ENCODE assay signal across 14 mouse cellular contexts in genomic region chr16:87348133-87348532, GRCm38 (mm10). TPM values are rescaled to one million over a fixed set of nuclear protein-coding genes. Genes with fewer than 3 reads are reported as not detected.
A peak's percentile ranks its signal among the peaks of the same experiment; 100 is the strongest.
DNase-seq lines count a peak whose midpoint lies in the region; ATAC-seq and TF ChIP-seq lines count a peak whose summit lies in the region.
"Had no signal": no experiment of that assay in that cellular context is flagged by ENCODE, and none has a peak within 500 bp of the region (broad histone marks: within the 10 kb centered on the region; RNA-seq: fewer than 3 reads in every experiment).

No protein-coding gene starts in this region.

- peak; percentile 73 for ATAC-seq in heart, embryonic 11.5 days (replicated peaks; ENCODE audit: insufficient number of reproducible peaks, low FRiP score, low TSS enrichment)
- ATAC-seq in cerebellum, adult (ENCODE audit: insufficient number of reproducible peaks, low FRiP score, low TSS enrichment) = no peak
- no peak for ATAC-seq in liver, postnatal 0 days
- ATAC-seq: forebrain, postnatal 0 days; inflammation-experienced regulatory T-cells, adult 6 months had no signal

- no peak for TF ChIP-seq CTCF in liver, postnatal 0 days (IDR thresholded peaks at IDR 0.05; ENCODE audit: low read depth)

- no peak overlapping the region for H3K9ac ChIP-seq in heart, embryonic 11.5 days (ENCODE audit: low read depth, low read length)
- no peak overlapping the region for H3K9ac ChIP-seq in liver, postnatal 0 days (replicated peaks)
- H3K9ac ChIP-seq: forebrain, postnatal 0 days; limb, embryonic 13.5 days had no signal

- no peak overlapping the region for H3K4me3 ChIP-seq in heart, embryonic 11.5 days (ENCODE audit: low read depth, low read length)
- H3K4me3 ChIP-seq in liver, postnatal 0 days (ENCODE audit: low read depth, low read length) = no peak overlapping the region
- H3K4me3 ChIP-seq: limb, embryonic 13.5 days; myocyte had no signal

- DNase-seq in heart, adult 11 months = peak; percentile 95
- no peak for DNase-seq in heart, postnatal 25 days (ENCODE audit: low spot score)
- DNase-seq in 3T3-L1 (ENCODE audit: low read depth, low spot score) = peak; percentile 91
- DNase-seq in lung, postnatal 10 days = peak; percentile 8
- DNase-seq in liver, postnatal 0 days = no peak
- DNase-seq in cerebellum, adult 8-10 months = no peak
- DNase-seq: cerebellum, adult 9-11 months; forebrain, postnatal 0 days; thymus, postnatal 36 days had no signal

- WGBS in heart, embryonic 11.5 days (ENCODE audit: insufficient replicate concordance) = 90% methylated on average over 2 of the region's 2 CpGs
- 97% methylated on average over 2 of the region's 2 CpGs for WGBS in liver, postnatal 0 days (ENCODE audit: insufficient replicate concordance)

- H3K4me1 ChIP-seq in heart, embryonic 11.5 days (ENCODE audit: control insufficient read depth, insufficient read depth, low read length) = no peaks in the 10 kb centered on the region
- H3K4me1 ChIP-seq in liver, postnatal 0 days (ENCODE audit: insufficient read depth) = peaks cover 3% of the 10 kb centered on the region; the same call in 1 of the 2 replicates

- H3K4me2 ChIP-seq in heart, embryonic 11.5 days = no peak overlapping the region
- no peak overlapping the region for H3K4me2 ChIP-seq in liver, postnatal 0 days (ENCODE audit: low read depth, low read length)
- H3K4me2 ChIP-seq: limb, embryonic 13.5 days had no signal

- intact Hi-C loops in heart, postnatal 25 days (cut with DNase I) = no loop called here

- 0 out of 2 replicates have a peak overlapping the region, but pooled peaks have one; percentile 2 for H3K27ac ChIP-seq in heart, embryonic 11.5 days (ENCODE audit: low read depth, low read length)
- no peak overlapping the region for H3K27ac ChIP-seq in liver, postnatal 0 days (ENCODE audit: low read depth)
- H3K27ac ChIP-seq: limb, embryonic 13.5 days had no signal

- TF ChIP-seq EP300 in liver, postnatal 0 days (IDR thresholded peaks at IDR 0.05; ENCODE audit: low read depth) = no peak

- H3K36me3 ChIP-seq in heart, embryonic 11.5 days (ENCODE audit: control insufficient read depth, insufficient read depth, low read length) = no peaks in the 10 kb centered on the region
- H3K36me3 ChIP-seq in liver, postnatal 0 days (replicated peaks; ENCODE audit: insufficient read depth, low read length) = no peaks in the 10 kb centered on the region
- H3K36me3 ChIP-seq: limb, embryonic 13.5 days had no signal

- no peaks in the 10 kb centered on the region for H3K27me3 ChIP-seq in heart, embryonic 11.5 days (ENCODE audit: control insufficient read depth, insufficient read depth, low read length)
- H3K27me3 ChIP-seq in liver, postnatal 0 days (ENCODE audit: insufficient read depth, low read length) = no peaks in the 10 kb centered on the region
- H3K27me3 ChIP-seq: limb, embryonic 13.5 days had no signal

- H3K9me3 ChIP-seq in heart, embryonic 11.5 days (replicated peaks; ENCODE audit: control insufficient read depth, low read length) = no peaks in the 10 kb centered on the region
- no peaks in the 10 kb centered on the region for H3K9me3 ChIP-seq in liver, postnatal 0 days (ENCODE audit: low read length)
- H3K9me3 ChIP-seq: limb, embryonic 13.5 days had no signal

RNA-seq across cellular contexts. Expression of gene N6amt1, which starts 5.9 kb away (rescaled TPM):
- 10 to 100 TPM; 16.0 to 17.2 TPM for total RNA-seq in heart, postnatal 25 days (2021)
- polyA plus RNA-seq in heart, embryonic 11.5 days (2014; fragmentation: Nextera tagmentation; extraction: Ambion mirVana) = 23.2 and 24.7 TPM in 2 replicates
- polyA plus RNA-seq in liver, postnatal 0 days (2015; fragmentation: Nextera tagmentation; extraction: Ambion mirVana) = 9.4 and 10.6 TPM in 2 replicates

Comparison
In these comparisons a context has a peak if more than half of its experiments do, and no peak if none do; other contexts are left out.
1. DNase-seq: peak in heart, adult 11 months (single experiment), 3T3-L1 (single experiment) and lung, postnatal 10 days (single experiment); none in heart, postnatal 25 days (single experiment), liver, postnatal 0 days (single experiment) and cerebellum, adult 8-10 months (single experiment).